Mouse (Mus musculus) brain, embryonic 14.5 days (tissue): ENCODE results near the gene Slc25a31. TPM values are rescaled to one million over a fixed set of nuclear protein-coding genes. Genes with fewer than 3 reads are reported as not detected.
A peak's percentile ranks its signal among the peaks of the same experiment; 100 is the strongest.

ENCODE experiments used
- DNase-seq: peaks from one replicate; pipeline ENCODE4 v3.0.0-alpha.2; 2011; ENCODE audit warnings: low read depth
- CTCF ChIP-seq: fragments of 200-500 bp; IDR thresholded peaks from 2 replicates; pipeline ENCODE4 v1.5.1; 2012; ENCODE audit warnings: inconsistent platforms, mild to moderate bottlenecking, moderate library complexity, borderline replicate concordance; ENCODE audit not compliant: insufficient read depth, insufficient read length; ENCODE audit errors: extremely low read depth
- POLR2A ChIP-seq: fragments of 200-500 bp; IDR thresholded peaks from 2 replicates; pipeline ENCODE4 v1.6.1; 2012; ENCODE audit warnings: mild to moderate bottlenecking, inconsistent platforms, borderline replicate concordance; ENCODE audit not compliant: poor library complexity, insufficient read depth, insufficient read length, severe bottlenecking; ENCODE audit errors: extremely low read depth
- polyA plus RNA-seq: library from polyadenylated mRNA; depleted of rRNA; stranded (reverse); fragments of >200 nt; gene quantifications from 2 replicates; pipeline ENCODE4 v1.2.3, GENCODE M21; 2012

Slc25a31 gene
- polyA plus RNA-seq, 1 experiment = 0.27 TPM

DNA sequence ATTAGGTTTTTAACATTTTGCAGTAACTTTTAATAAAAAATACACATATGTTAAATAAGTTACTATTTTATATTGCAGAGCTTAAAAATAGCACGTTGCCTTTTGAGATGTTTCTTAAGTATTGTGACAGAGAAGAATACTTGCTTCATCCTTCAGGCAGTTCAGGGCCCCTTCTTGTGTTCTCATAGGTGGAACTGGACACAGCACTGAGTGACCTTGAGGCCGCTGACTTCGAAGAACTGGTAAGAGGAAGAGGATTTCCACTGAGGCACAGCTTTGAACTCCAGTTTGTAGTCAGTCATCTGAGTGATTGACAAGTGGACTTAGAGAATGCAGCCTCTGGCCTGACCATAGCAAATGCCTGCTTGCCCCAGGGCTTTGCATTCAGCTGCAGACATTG is 21.1 kb upstream of the Slc25a31 start:
- no peak for DNase-seq
- TF ChIP-seq POLR2A (no peak), CTCF (no peak)

DNA sequence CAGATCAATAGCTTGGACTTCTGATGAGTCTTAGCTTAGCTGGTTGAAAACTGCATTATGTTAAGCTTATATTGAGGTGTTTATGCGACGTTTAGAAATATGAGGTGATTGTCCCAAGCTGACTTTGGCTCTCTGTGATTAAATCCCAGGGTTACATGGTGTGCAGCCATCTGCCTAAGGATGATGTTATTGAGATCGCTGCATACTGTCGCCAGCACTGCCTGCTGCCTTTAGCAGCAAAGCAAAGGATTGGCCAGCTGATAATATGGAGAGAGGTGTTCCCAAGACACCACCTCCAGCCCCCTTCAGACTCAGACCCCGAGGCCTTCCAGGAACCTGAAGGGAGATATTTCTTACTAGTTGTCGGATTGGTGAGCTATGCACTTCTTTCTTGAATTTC is 17.1 kb upstream of the Slc25a31 start:
- DNase-seq = no peak
- no peak for TF ChIP-seq CTCF

DNA sequence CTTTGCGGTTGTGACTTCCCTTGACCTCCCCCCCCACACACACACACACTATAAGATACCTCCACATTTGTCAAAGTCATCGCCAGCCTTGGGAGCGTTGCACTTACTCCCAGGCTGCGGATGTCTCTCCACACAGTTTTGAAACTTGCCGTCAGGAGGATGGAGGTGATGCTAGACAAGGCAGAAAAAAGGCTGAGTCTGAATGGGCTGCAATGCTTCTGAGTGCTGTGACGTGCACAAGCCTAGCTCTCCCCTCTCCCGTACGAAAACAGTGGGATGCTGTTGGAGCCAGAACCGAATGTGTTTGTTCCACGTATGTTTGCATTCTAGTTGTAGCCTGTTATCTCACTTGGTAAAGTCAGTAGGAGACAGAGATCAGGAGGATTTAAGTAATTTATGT is 15.2 kb upstream of the Slc25a31 start:
- no peak for TF ChIP-seq CTCF
- DNase-seq = no peak

DNA sequence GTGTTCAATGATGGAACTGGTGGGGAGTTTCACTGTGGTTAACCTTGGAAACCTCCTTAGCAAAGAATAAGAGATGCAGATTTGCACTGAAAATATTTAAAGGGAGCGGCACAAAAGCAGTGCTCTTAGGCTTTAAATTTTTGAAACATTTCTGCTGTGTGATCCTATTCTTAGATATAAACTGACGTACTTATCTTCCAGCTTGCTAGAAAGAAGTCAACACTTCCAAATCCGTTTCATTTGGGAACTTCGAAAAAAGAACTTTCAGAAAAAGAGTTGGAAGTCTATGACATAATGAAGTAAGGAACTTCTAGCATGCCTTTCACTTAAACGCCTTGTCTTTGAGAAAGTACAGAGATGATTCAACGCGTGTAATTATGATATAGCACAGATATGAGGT is 14.7 kb upstream of the Slc25a31 start:
- no peak for DNase-seq
- TF ChIP-seq POLR2A = no peak
- no peak for TF ChIP-seq CTCF

DNA sequence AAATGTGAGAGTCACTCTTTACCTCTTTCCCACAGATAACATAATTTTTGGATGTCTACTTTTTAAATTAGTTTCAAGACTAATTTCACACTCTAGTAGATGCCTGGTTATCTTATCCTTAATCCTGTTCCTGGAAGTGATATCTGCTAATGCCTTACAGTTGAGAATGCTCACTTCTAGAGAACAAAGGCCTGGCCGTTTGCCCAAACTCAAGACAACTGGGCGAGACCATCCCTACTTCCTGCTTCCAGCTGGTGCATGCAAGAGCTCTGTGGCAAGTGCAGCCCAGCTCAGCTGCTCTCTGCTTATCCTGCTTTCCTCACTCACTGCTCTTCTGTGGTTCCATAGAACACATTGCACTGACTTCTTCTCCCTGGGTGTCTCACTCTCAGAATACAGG is 14.2 kb upstream of the Slc25a31 start:
- TF ChIP-seq CTCF (no peak), POLR2A (no peak)
- peak; percentile 49 for DNase-seq

DNA sequence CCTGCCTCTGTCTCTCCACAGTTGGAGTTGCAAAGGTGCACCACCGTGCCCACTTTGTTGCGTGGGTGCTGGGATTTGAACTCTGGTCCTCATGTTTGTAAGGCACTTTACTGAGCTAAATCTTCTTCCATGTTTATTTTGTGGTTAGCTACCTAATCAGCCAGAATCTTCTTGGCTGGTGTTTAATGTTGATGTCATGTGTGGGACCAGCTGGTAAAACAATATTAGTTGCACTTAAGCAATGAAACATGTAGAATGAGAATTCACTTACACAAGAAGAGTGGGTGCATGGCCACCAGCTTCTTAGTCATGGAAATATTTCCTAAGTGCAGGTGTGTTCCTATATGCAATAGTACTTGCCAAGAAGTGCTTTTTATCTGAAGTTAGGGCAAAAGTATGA is 13.5 kb upstream of the Slc25a31 start:
- no peak for TF ChIP-seq CTCF
- no peak for DNase-seq

DNA sequence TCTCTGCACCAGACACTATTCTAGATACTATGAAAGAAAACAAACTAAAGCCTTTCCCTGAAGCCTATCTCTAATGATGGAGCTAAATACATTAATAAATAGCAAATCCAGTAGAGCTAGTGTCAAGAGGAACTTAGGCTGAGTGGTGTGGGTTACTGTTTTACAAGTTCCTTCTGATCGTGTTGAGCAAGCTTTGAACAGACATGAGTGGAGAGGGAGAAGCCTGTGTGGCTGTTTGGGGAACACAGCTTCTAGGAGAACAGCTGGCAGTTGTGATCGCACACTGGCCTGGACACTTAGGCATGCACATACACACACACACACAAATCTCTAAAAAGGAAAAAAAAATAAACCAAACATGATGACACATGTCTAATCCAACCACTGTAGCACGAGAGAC is 9.8 kb upstream of the Slc25a31 start:
- TF ChIP-seq CTCF (no peak), POLR2A (no peak)
- DNase-seq = no peak

DNA sequence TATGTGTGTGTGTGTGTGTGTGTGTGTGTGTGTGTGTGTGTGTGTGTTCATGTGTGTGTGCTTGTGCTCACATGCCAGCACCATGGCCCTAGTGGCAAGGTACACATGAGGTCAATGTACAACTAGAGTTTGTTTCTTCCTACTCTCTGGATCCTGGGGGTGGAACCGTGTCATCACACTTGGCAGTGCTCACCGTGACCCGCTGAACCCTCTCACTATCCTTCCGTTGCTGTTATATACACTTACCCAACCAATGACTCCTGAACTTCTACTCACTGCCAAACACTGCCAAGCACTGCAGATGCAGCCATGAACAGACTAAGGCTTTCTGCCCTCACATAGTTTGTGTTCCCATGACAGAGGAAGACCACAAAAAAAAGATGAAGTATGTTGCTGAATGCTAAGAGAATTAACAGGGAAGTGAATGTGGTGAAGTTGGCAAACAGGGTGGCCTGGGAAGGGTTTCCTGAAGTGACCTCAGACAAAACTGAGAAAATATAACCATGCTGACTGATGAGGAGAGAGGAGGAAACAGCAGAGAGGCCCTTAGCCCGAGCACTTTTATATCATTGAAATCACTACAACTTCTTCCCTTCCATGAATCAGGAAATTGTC is 3.7 kb upstream of the Slc25a31 start:
- no peak for DNase-seq
- TF ChIP-seq CTCF (no peak), POLR2A (no peak)

DNA sequence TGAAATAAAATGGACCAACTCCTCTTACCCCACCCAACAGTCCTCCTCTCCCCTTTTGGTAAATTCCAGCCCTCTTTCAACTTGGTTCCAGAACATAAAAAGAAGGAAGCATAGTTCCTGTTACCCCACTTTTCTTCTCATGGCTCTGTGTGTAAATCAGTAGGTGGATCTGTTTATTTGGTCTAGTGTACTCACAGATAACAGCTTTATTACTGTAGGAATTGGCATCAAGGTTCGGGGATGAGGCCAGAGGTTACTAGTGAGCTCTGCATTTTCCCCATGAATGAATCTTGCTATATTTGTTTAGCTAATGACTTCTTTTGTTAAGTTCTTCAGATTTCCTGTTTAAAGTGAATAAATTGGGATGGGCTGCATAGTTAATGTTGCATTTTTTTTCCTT is 7.4 kb downstream of the Slc25a31 start:
- TF ChIP-seq CTCF (no peak), POLR2A (no peak)
- DNase-seq = no peak

DNA sequence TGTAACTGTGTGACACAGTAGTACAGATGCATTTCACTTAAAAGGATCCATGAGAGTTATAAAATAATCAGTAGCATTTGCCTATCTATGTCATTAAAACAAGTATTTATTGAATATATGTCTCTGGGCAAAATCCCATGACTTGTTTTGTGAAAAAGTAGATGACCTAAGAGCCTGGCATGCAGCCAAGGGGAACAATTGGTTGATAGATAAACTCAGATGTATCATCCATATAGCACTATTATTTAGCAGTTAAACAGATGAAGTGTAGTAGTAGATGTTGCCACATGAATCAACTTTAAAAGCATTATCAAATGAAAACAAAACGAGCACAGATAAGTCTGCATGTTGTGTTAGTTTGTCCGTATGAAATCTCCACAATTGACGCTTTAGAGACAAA is 10.4 kb downstream of the Slc25a31 start:
- no peak for DNase-seq
- TF ChIP-seq POLR2A = no peak
- TF ChIP-seq CTCF = no peak

DNA sequence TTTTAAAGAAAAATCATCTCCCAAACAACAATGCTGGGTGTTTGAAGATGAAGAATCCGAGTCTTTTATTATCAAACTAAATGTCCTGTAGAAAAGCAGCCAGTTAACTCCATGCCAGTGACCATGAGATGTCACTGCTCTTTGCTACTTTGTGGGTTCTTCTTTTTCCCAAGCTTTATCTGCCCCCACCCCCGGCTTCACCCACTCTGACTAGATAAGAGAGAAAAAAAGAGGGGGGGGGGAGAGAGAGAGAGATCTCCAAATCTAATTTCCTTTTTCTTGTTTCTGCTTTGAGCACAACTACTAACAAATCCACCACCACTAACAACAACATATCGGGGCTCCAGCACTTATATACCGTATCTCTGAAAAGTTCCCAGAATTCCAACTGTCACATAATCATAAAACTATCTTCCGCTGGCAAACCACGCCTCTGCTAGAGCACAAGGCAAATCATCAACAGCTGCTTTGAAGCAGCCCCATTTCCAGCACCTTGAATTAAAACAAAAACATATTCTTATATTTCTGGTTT is 29.8 kb downstream of the Slc25a31 start:
- no peak for DNase-seq
- TF ChIP-seq POLR2A = no peak
- no peak for TF ChIP-seq CTCF

DNA sequence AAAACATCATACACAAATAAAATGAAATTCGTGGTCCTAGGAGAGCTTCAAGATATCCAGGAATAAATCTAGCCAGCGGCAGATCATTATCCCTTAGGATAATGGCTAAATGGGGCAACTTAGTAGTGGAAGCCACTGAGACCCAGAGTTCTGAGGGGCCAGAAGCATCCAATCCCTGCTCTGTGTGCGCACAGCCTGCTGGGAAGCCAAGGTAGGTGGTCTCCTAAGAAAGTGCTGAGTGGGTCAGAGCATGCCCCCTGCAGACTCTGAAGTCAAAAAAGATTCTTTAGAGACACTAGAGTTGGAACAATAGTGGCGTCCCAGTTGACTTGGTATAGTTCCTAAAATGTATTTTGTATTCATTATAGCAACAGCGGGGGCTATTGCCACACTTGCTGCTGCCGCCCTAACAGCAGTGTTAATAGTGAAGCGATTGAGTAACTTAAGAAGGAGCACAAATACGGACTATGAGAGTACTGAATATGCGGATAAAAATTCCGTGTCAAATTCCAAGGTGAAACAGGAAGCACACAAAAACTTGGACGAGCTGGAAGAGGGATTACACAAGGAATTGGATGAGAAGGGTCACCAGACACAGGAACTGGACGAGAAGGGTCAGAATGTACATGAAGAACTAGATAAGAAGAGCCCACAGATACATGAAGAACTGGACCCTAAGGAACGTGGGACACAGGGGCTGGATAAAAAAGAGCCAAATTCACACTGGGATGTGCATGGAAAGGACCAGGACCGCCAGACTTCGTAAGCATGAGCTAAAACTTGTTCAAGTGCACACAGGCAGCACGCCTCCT is 35.6 kb downstream of the Slc25a31 start, which contains the start of gene Hspa4l:
Gene Hspa4l, plus strand, starts transcription at position 472 of the 812 bp plus-strand sequence.
- DNase-seq = peak; percentile 48
- no peak for TF ChIP-seq CTCF
- no peak for TF ChIP-seq POLR2A
